Mouse (Mus musculus) MEL (cell line): ENCODE results near the gene Map3k20.

ENCODE experiments used
- POLR2AphosphoS2 ChIP-seq: IDR thresholded peaks from 2 replicates; pipeline ENCODE4 v1.6.1; 2011; ENCODE audit warnings: low read length, improper control_type of control experiment
- SMC3 ChIP-seq: IDR thresholded peaks from 2 replicates; pipeline ENCODE4 v1.6.1; 2011; ENCODE audit warnings: low read depth, low read length, improper control_type of control experiment

- TF ChIP-seq POLR2AphosphoS2 = no peak
- TF ChIP-seq SMC3 = no peak
Measured at GRCm38 (mm10) chr2:72438941-72439533, 153.6 kb downstream of the Map3k20 start.
